Mouse (Mus musculus) embryonic facial prominence, embryonic 15.5 days (tissue): ENCODE measurements around the gene Nktr. TPM values are rescaled to one million over a fixed set of nuclear protein-coding genes. Genes with fewer than 3 reads are reported as not detected.

ENCODE experiments used
- ATAC-seq: fragments of 200-750 bp; cut with Nextera tagmentation; 2 replicates; pipeline ENCODE4 v1.8.0; 2017; ENCODE audit warnings: low read depth, moderate TSS enrichment; ENCODE audit not compliant: insufficient number of reproducible peaks, low FRiP score, low TSS enrichment
- H3K27ac ChIP-seq: fragments of 300-500 bp; sonication (generic); replicated peaks from 2 replicates; pipeline ENCODE4 v1.5.1; 2015; ENCODE audit warnings: mild to moderate bottlenecking, inconsistent platforms
- H3K27me3 ChIP-seq: fragments of 300-500 bp; sonication (generic); 2 replicates; pipeline ENCODE4 v1.6.1; 2015; ENCODE audit warnings: inconsistent platforms
- H3K36me3 ChIP-seq: fragments of 300-500 bp; sonication (generic); 2 replicates; pipeline ENCODE4 v1.6.1; 2015; ENCODE audit warnings: mild to moderate bottlenecking, inconsistent platforms
- H3K4me1 ChIP-seq: fragments of 300-500 bp; sonication (generic); 2 replicates; pipeline ENCODE4 v1.6.1; 2015; ENCODE audit warnings: inconsistent platforms
- H3K4me2 ChIP-seq: fragments of 300-500 bp; sonication (generic); replicated peaks from 2 replicates; pipeline ENCODE4 v1.6.1; 2015; ENCODE audit warnings: mild to moderate bottlenecking, inconsistent platforms
- H3K4me3 ChIP-seq: fragments of 300-500 bp; sonication (generic); replicated peaks from 2 replicates; pipeline ENCODE4 v1.5.1; 2015; ENCODE audit warnings: mild to moderate bottlenecking, inconsistent platforms
- H3K9ac ChIP-seq: fragments of 300-500 bp; sonication (generic); 2 replicates; pipeline ENCODE4 v1.6.1; 2015; ENCODE audit warnings: inconsistent platforms
- H3K9me3 ChIP-seq: fragments of 300-500 bp; sonication (generic); replicated peaks from 2 replicates; pipeline ENCODE4 v1.6.1; 2016; ENCODE audit warnings: inconsistent platforms
- WGBS: fragments of 180-500 bp; shearing (Covaris S2); methylation state at CpG from one replicate; pipeline ENCODE4 v1.1.7; 2015; 5-methylcytosine and 5-hydroxymethylcytosine counted together
- polyA plus RNA-seq: library from polyadenylated mRNA; unstranded; fragments of >200 nt; fragmentation: Nextera tagmentation; extraction: Ambion mirVana; gene quantifications from 2 replicates; pipeline ENCODE4 v1.2.1, GENCODE M21; 2015

Gene Nktr
- polyA plus RNA-seq, 1 experiment from 2014 or later: 66.5 TPM

DNA sequence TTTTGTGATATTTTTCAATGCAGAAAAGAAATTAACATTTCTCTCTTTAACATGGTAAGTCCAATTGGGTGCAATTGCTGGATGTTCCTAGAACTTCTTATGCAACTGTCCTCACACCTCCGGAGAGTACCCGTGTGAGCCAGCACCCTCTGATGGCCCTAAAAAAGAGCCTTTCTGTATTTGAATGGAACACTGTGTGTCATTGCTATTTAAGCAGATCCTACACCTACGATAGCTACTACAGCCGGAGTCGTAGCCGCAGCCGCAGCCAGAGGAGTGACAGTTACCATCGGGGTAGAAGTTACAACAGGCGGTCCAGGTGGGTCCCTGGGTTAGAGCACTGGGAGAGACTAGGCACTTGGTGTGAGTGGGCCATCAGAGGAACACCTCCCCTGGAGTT is 33.8 kb downstream of the Nktr start:
- Histone ChIP-seq H3K9ac (no peak overlapping the region), H3K27ac (no peak overlapping the region), H3K4me1 (peaks cover 12% of the 10 kb centered on the region), H3K9me3 (no peaks in the 10 kb centered on the region), H3K4me2 (no peak overlapping the region), H3K4me3 (no peak overlapping the region), H3K36me3 (peaks cover 78% of the 10 kb centered on the region), H3K27me3 (no peaks in the 10 kb centered on the region)
- 95% methylated on average over 9 of the region's 9 CpGs for WGBS
- no peak for ATAC-seq

DNA sequence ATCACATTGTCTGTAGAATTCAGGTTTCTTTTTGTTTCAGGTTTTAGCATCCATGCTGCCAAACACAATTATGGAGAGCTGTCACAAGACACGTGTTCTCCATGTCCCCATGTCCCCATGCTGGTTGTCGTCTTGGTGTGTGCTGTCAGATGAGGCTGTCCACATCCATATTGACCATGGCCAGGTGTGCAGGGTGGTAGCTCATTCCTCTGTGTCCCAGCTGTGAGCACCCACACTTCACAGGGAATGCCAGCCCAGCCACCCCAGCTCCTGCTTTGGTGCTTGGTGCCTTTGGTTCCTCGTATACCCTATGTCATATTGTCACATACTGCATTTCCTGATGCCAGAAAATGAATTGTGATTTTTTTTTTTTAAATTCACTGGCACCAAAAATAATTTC is 35.7 kb downstream of the Nktr start:
- Histone ChIP-seq H3K27ac (no peak overlapping the region), H3K9ac (no peak overlapping the region), H3K4me2 (no peak overlapping the region), H3K9me3 (no peaks in the 10 kb centered on the region), H3K36me3 (peaks cover 60% of the 10 kb centered on the region), H3K4me1 (peaks cover 27% of the 10 kb centered on the region), H3K27me3 (no peaks in the 10 kb centered on the region), H3K4me3 (no peak overlapping the region)
- 82% methylated on average over 3 of the region's 3 CpGs for WGBS
- no peak for ATAC-seq

DNA sequence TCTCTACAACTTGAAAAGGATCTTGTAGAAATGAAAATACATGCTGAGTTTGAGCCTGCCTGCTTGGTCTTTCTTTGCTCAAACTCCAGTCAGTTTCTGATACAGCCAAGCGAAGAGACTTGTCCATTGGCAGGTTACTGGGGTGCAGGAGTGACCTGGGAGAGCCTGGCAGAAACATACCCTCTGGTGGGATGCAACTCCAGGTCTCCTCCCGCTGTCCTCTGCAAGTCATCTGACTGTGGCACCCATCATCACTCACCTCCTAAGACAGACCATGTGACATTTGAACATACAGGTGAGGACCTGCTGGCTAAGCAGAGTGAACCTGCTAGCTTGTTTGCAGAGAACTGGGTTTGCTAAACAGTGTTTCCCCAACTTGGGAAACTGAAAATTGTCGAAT is 37.8 kb downstream of the Nktr start:
- Histone ChIP-seq H3K4me1 (peaks cover 42% of the 10 kb centered on the region), H3K27ac (peak overlapping the region; percentile 92), H3K27me3 (no peaks in the 10 kb centered on the region), H3K4me3 (no peak overlapping the region), H3K9me3 (no peaks in the 10 kb centered on the region), H3K4me2 (no peak overlapping the region), H3K36me3 (peaks cover 38% of the 10 kb centered on the region), H3K9ac (no peak overlapping the region)
- 84% methylated on average over 3 of the region's 3 CpGs for WGBS
- no peak for ATAC-seq

DNA sequence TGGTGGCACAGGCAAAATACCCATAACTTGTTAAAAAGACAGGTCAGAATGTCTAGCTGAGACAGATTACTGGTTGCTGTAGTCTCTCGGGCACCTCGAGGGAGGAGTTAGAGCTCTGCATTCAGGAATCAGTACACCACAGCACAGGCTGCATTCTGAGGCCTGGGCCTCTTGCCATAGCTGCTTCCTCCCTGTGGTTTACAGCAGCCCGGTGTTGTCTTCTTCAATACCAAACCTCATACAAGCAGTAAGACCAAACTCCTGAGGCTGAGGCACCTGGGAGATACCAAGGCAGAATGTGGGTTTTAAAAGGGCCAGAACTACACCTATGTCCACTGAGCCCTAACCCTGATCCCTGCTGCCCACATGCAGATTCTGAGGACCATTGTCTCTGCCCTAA is 38.5 kb downstream of the Nktr start:
- Histone ChIP-seq H3K4me3 (peak overlapping the region; percentile 74; the same call in 1 of the 2 replicates), H3K4me2 (peak overlapping the region; percentile 85), H3K4me1 (peaks cover 48% of the 10 kb centered on the region), H3K27me3 (no peaks in the 10 kb centered on the region), H3K9ac (no peak overlapping the region), H3K36me3 (peaks cover 35% of the 10 kb centered on the region), H3K9me3 (no peaks in the 10 kb centered on the region), H3K27ac (peak overlapping the region; percentile 92)
- no peak for ATAC-seq
- 27% methylated on average over 3 of the region's 3 CpGs for WGBS

DNA sequence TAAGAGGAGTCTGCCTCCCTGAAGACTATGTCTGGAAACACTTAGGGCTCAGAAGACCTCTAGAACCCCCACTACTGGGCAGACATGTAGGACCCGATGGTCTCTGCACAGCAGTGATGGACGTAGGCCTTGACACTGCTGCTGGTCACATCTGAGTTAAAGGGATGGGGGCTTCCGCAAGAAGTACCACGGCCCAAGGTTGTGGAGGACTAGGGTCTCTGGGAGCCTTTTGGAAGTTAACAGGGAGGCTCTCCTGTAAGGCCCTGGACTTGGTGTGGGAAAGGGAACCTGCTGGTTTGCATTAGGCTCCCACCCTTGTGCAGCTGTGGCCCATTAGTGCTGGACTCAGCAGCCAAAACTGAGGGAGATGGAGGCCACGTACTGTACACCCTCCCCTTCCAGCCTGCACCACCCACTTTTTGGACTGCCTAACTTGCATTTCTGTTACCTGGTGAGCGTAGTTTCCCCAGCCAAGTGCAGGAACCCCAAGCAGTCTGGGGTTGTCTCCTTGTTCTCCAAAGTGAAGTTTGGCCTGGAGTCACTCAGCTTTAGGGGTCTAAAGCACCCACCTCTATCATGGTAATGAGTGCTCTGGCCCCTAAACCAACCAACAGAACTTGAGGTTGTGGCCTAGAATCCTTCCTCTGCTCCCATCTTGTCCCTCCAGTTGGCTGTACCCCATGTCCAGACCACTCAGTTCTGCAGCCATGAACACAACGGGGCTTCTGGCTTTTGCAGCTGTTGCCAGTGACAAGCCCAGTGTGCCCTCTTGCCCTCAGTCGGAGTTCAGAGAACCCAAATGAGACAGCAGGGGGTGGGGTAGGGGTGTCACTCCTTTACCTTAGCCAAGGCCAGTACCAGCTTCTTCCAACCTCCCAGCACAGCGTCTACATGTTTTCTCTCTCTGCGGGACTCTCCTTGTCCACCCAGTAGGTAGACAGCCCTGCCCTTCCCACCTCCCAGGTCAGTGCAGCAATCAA is 39.2 kb downstream of the Nktr start:
- H3K9me3 ChIP-seq: no peaks in the 10 kb centered on the region
- no peaks in the 10 kb centered on the region for H3K27me3 ChIP-seq
- peak overlapping the region; percentile 85 for H3K4me2 ChIP-seq
- peaks cover 48% of the 10 kb centered on the region for H3K4me1 ChIP-seq
- H3K9ac ChIP-seq: peak overlapping the region; percentile 67
- H3K27ac ChIP-seq: peak overlapping the region; percentile 92
- peak overlapping the region; percentile 74 for H3K4me3 ChIP-seq
- ATAC-seq: peak; percentile 69
- 27% methylated on average over 10 of the region's 10 CpGs for WGBS
- peaks cover 36% of the 10 kb centered on the region for H3K36me3 ChIP-seq

DNA sequence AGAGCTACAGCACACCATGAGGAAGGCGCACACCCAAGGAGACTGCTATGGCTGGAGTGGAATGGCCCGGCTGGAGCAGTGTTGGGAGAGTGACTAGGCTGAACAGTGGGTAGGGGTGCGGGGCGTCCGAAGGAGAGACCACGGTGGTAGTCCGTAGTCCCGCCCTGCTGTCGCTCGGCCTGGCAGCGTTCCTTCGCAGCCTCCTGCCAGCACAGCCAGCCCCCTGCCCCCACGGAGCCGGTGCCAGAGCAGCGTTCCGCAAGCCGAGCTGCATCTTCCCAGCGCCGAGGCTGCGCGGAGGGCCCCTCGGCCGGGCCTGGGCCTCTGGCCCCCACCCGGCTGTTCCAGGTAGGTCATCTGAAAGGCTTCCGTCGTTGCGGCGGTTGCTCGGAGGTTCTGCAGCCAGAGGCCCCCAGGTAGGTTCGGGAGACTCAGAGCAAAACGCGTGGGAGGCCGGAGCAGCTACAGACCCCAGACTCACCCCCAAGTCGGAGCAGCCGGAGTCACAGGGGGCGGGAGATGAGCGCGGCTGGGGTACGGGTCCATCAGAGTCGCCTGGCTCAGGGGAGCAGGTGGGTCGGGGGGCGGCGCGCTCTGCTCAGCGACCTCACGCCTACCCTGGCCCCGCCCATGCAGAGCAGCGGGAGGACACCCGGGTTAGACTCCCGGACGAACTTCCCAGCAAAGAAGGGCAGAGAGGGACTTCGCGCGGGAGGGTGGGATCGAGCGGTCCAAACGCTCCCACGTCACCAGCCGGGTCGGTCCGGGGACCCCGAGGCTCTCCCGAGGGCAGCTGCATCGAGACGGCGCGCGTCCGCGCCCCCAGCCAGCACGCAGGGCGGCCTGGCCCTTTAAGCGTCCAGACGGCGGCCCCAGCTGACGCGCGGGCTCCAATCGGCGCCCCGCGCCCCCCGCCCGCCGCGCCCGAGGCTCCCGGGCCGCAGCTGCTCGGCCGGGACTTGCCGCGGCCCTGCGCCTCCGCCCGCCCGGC is 40.4 kb downstream of the Nktr start, which contains the start of gene Zfp651:
TSS of gene Zfp651 (plus strand) at position 240 of the 991 bp plus-strand sequence.
- peaks cover 55% of the 10 kb centered on the region for H3K4me1 ChIP-seq
- H3K4me2 ChIP-seq: peak within 1 kb of the TSS; percentile 85
- H3K9me3 ChIP-seq: no peaks in the 10 kb centered on the region
- WGBS: under 1% methylated on average over 89 of the region's 97 CpGs
- peak within 1 kb of the TSS; percentile 92 for H3K27ac ChIP-seq
- no peaks in the 10 kb centered on the region for H3K27me3 ChIP-seq
- H3K4me3 ChIP-seq: peak within 1 kb of the TSS; percentile 74
- H3K9ac ChIP-seq: peak within 1 kb of the TSS; percentile 67
- ATAC-seq: peak; percentile 75
- peaks cover 42% of the 10 kb centered on the region for H3K36me3 ChIP-seq

DNA sequence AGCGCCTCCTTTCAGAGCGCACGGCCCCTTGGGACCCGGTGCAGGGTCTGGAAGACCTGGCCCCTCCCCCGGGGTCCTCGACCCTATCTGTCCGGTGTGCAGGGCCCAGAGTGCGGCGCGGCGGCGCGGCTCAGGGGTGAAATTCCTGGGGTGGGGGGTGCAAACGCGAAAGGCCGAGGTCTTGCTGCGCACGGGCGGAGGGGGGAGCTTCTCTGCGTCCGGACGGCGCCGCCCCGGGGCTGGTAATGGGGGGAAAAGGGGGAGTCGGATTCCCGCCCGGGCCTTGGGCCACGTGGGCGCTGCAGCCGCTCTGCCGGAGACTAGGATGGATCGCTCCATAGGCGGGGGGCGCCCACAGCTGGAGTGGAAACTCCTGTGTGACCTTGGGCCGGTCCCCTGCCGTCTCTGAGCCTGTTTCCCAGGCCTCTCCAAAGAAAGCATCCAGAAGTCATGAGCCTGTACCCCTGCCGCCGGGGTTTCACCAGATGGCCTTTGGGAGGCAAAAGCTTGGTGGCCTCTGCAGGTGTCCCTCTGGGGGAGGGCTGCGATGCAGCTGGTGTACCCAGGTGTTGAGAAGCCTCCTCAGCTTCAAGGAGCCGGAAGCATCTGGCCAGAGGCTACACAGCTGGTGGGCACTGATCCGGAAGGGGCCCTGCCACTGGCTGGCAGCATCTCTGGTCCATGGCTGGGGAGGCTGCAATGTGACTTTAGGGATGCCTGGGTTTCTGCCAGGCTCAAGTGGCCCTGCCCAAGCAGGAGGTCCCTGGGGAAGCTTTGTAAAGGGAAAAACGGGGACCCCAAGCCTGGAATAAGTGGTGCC is 41.5 kb downstream of the Nktr start:
- Histone ChIP-seq H3K4me1 (peaks cover 66% of the 10 kb centered on the region), H3K27me3 (no peaks in the 10 kb centered on the region), H3K27ac (peak overlapping the region; percentile 92), H3K9ac (peak overlapping the region; percentile 67), H3K4me3 (peak overlapping the region; percentile 74), H3K4me2 (peak overlapping the region; percentile 85), H3K36me3 (peaks cover 42% of the 10 kb centered on the region), H3K9me3 (no peaks in the 10 kb centered on the region)
- 1% methylated on average over 43 of the region's 43 CpGs for WGBS
- ATAC-seq: peak; percentile 60

DNA sequence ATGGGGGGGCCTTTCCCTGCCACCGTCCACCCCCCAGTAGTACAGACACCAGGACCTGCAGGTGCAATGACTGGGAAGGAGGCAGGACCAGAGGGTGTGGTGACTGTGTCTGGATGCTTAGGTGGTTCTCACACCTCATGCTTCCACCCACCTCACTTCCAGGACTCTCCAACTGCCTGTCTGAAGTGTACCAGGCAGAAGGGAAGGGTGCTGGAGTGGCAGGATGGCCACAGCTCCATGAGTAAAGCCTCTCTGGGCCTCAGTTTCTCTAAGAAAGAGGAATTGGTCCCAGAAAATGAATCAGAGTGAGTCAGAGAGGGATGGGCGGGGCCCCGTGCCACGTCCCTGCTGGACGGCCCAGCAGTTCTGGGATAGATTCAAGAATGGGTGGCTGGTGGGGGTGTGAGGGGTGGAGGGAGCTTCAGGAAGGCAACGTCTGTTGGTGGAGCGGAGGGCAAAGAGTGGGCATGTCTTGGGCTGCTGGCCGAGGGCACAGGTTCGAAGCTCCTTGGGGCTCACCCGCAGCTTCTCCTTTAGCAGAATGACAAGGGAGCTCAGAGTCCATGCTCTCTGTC is 42.2 kb downstream of the Nktr start:
- no peaks in the 10 kb centered on the region for H3K9me3 ChIP-seq
- peaks cover 68% of the 10 kb centered on the region for H3K4me1 ChIP-seq
- 52% methylated on average over 10 of the region's 10 CpGs for WGBS
- no peaks in the 10 kb centered on the region for H3K27me3 ChIP-seq
- ATAC-seq: no peak
- H3K4me2 ChIP-seq: peak overlapping the region; percentile 85
- H3K4me3 ChIP-seq: peak overlapping the region; percentile 74
- peaks cover 42% of the 10 kb centered on the region for H3K36me3 ChIP-seq
- peak overlapping the region; percentile 67; the same call in 1 of the 2 replicates for H3K9ac ChIP-seq
- H3K27ac ChIP-seq: peak overlapping the region; percentile 92

DNA sequence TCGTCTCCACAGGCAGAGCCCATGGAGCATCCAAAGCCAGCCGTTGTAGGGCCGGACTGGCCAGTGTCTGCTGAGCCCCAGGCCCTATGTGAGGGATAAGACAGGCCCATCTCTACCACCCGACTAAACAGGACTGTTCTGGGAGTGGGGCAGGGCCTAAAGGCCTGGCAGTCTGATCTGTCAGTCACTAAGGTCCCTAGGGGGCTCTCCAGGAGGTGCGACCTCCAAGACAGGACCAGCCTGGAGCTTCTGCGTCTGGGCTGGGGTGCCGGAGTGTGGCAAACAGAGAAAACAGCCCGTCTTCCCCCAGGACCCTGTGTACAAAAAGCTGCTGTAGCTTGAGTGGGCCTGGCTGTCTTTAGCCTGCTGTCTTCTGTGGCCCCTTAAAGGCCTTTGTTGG is 42.8 kb downstream of the Nktr start:
- H3K27me3 ChIP-seq: no peaks in the 10 kb centered on the region
- ATAC-seq: no peak
- H3K4me1 ChIP-seq: peaks cover 66% of the 10 kb centered on the region
- 0 out of 2 replicates have a peak overlapping the region, but pooled peaks have one; percentile 85 for H3K4me2 ChIP-seq
- no peak overlapping the region for H3K27ac ChIP-seq
- 51% methylated on average over 8 of the region's 8 CpGs for WGBS
- H3K4me3 ChIP-seq: peak overlapping the region; percentile 74
- H3K9ac ChIP-seq: no peak overlapping the region
- no peaks in the 10 kb centered on the region for H3K9me3 ChIP-seq
- H3K36me3 ChIP-seq: peaks cover 46% of the 10 kb centered on the region

DNA sequence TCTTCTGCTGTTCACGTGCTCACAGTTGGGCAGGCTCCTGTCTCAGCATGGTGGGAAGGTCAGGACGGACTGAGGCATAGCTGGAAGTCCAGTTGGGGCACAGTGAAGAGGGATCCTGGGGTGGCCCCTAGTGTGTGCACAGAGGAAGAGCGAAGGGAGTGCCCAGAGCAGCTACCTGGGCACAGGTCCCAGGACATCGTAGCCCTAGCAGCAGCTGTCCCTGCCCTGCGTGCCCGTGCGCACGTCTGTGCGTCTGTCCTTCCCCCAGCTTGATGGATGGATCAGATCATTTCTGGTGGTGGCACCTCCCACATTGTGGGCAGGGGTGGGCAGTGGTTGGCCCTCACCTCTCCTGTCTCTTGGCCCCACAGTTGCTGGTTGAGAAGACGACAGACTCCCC is 43.3 kb downstream of the Nktr start:
- 85% methylated on average over 10 of the region's 10 CpGs for WGBS
- no peak overlapping the region for H3K9ac ChIP-seq
- peaks cover 50% of the 10 kb centered on the region for H3K36me3 ChIP-seq

More for the DNA sequence above, 43.3 kb downstream of the Nktr start:
- no peaks in the 10 kb centered on the region for H3K27me3 ChIP-seq
- H3K4me2 ChIP-seq: no peak overlapping the region
- no peak overlapping the region for H3K27ac ChIP-seq
- no peaks in the 10 kb centered on the region for H3K9me3 ChIP-seq
- no peak for ATAC-seq
- no peak overlapping the region for H3K4me3 ChIP-seq
- peaks cover 62% of the 10 kb centered on the region for H3K4me1 ChIP-seq
